9 mouse cellular contexts compared by ENCODE assay signal in genomic region chr9:122225309-122225708, GRCm38 (mm10).
DNase-seq lines count a peak whose midpoint lies in the region; ATAC-seq and TF ChIP-seq lines count a peak whose summit lies in the region.
"Had no signal": no experiment of that assay in that cellular context is flagged by ENCODE, and none has a peak within 500 bp of the region (broad histone marks: within the 10 kb centered on the region; RNA-seq: fewer than 3 reads in every experiment).

No protein-coding gene starts in this region.

- H3K4me1 ChIP-seq in liver, embryonic 14.5 days (replicated peaks; ENCODE audit: control insufficient read depth in 2 of 2, insufficient read depth in 2 of 2, low read length in 1 of 2) = no peaks in the 10 kb centered on the region; a peak in 1 of 4 replicates
- no peaks in the 10 kb centered on the region for H3K4me1 ChIP-seq in liver, embryonic 11.5 days (replicated peaks; ENCODE audit: control insufficient read depth, insufficient read depth, low read length)
- H3K4me1 ChIP-seq in embryonic facial prominence, embryonic 14.5 days (ENCODE audit: control insufficient read depth, insufficient read depth, low read length) = no peaks in the 10 kb centered on the region
- H3K4me1 ChIP-seq in hindbrain, postnatal 0 days (ENCODE audit: insufficient read depth, low read length) = peaks cover 5% of the 10 kb centered on the region; the same call in 1 of the 2 replicates

- ATAC-seq in liver, embryonic 14.5 days (ENCODE audit: insufficient read depth) = no peak
- no peak for ATAC-seq in liver, embryonic 11.5 days (replicated peaks; ENCODE audit: low FRiP score)
- ATAC-seq in embryonic facial prominence, embryonic 14.5 days (ENCODE audit: low read depth) = peak; percentile 57; the same call in 1 of the 2 replicates
- ATAC-seq in hindbrain, postnatal 0 days = peak; percentile 57
- peak; percentile 65 for ATAC-seq in megakaryocyte, adult 5-6 weeks (ENCODE audit: poor library complexity, severe bottlenecking)

- H3K4me2 ChIP-seq in liver, embryonic 14.5 days (ENCODE audit: low read depth) = no peak overlapping the region
- H3K4me2 ChIP-seq in liver, embryonic 11.5 days = no peak overlapping the region
- H3K4me2 ChIP-seq in embryonic facial prominence, embryonic 14.5 days (ENCODE audit: low read depth, low read length) = no peak overlapping the region
- H3K4me2 ChIP-seq in hindbrain, postnatal 0 days (ENCODE audit: low read depth, low read length) = no peak overlapping the region

- peak; percentile 76 for TF ChIP-seq CTCF in liver, embryonic 14.5 days (IDR thresholded peaks at IDR 0.05; ENCODE audit: low read depth)
- TF ChIP-seq CTCF in hindbrain, postnatal 0 days (IDR thresholded peaks at IDR 0.05; ENCODE audit: low read depth) = peak; percentile 81

- H3K4me3 ChIP-seq in liver, embryonic 14.5 days (ENCODE audit: insufficient read depth in 1 of 2, low read depth in 2 of 2, low read length in 2 of 2) = no peak overlapping the region
- H3K4me3 ChIP-seq in liver, embryonic 11.5 days (ENCODE audit: low read depth, low read length) = no peak overlapping the region
- no peak overlapping the region for H3K4me3 ChIP-seq in embryonic facial prominence, embryonic 14.5 days (ENCODE audit: low read depth, low read length)
- no peak overlapping the region for H3K4me3 ChIP-seq in hindbrain, postnatal 0 days (ENCODE audit: low read length)
- H3K4me3 ChIP-seq: erythroblast, embryonic 14.5 days had no signal

- H3K36me3 ChIP-seq in liver, embryonic 14.5 days (replicated peaks; ENCODE audit: control insufficient read depth, insufficient read depth, low read depth) = no peaks in the 10 kb centered on the region
- no peaks in the 10 kb centered on the region for H3K36me3 ChIP-seq in liver, embryonic 11.5 days (ENCODE audit: control insufficient read depth, insufficient read depth, low read length)
- H3K36me3 ChIP-seq in embryonic facial prominence, embryonic 14.5 days (ENCODE audit: control insufficient read depth, insufficient read depth, low read length) = no peaks in the 10 kb centered on the region
- H3K36me3 ChIP-seq in hindbrain, postnatal 0 days (ENCODE audit: insufficient read depth, low read length) = no peaks in the 10 kb centered on the region

- H3K27ac ChIP-seq in liver, embryonic 14.5 days = no peak overlapping the region
- no peak overlapping the region for H3K27ac ChIP-seq in liver, embryonic 11.5 days (ENCODE audit: low read depth, low read length)
- H3K27ac ChIP-seq in embryonic facial prominence, embryonic 14.5 days (replicated peaks; ENCODE audit: low read depth, low read length) = no peak overlapping the region
- no peak overlapping the region for H3K27ac ChIP-seq in hindbrain, postnatal 0 days

- DNase-seq in liver, embryonic 14.5 days (ENCODE audit: low read depth in 3 of 3, low spot score in 3 of 3) = peak in 2 of 3 experiments; percentile 4 to 13
- no peak for DNase-seq in liver, embryonic 11.5 days (ENCODE audit: low spot score)
- peak; percentile 70 for DNase-seq in ZHBTc4 (ENCODE audit: low read depth, low spot score)
- peak; percentile 72 for DNase-seq in embryonic facial prominence, embryonic 14.5 days (ENCODE audit: low spot score)
- peak; percentile 84 for DNase-seq in hindbrain, postnatal 0 days (ENCODE audit: low spot score)
- peak; percentile 43 for DNase-seq in thymus, postnatal 4 days
- no peak for DNase-seq in urinary bladder, adult 2 months (ENCODE audit: low spot score)

- no peaks in the 10 kb centered on the region for H3K9me3 ChIP-seq in liver, embryonic 14.5 days (ENCODE audit: control insufficient read depth, low read length)
- no peaks in the 10 kb centered on the region for H3K9me3 ChIP-seq in liver, embryonic 11.5 days (ENCODE audit: control insufficient read depth, low read length)
- no peaks in the 10 kb centered on the region for H3K9me3 ChIP-seq in embryonic facial prominence, embryonic 14.5 days (ENCODE audit: control insufficient read depth, low read length)
- H3K9me3 ChIP-seq in hindbrain, postnatal 0 days (ENCODE audit: low read length) = no peaks in the 10 kb centered on the region

- WGBS in liver, embryonic 14.5 days (ENCODE audit: insufficient replicate concordance) = 45% methylated on average over 7 of the region's 7 CpGs
- 43% methylated on average over 7 of the region's 7 CpGs for WGBS in liver, embryonic 11.5 days
- WGBS in embryonic facial prominence, embryonic 14.5 days = 51% methylated on average over 7 of the region's 7 CpGs
- 41% methylated on average over 7 of the region's 7 CpGs for WGBS in hindbrain, postnatal 0 days

- H3K27me3 ChIP-seq in liver, embryonic 14.5 days (ENCODE audit: control insufficient read depth, insufficient read depth, low read length) = no peaks in the 10 kb centered on the region
- H3K27me3 ChIP-seq in liver, embryonic 11.5 days (replicated peaks; ENCODE audit: control insufficient read depth, insufficient read depth, low read length) = no peaks in the 10 kb centered on the region
- H3K27me3 ChIP-seq in embryonic facial prominence, embryonic 14.5 days (replicated peaks; ENCODE audit: control insufficient read depth, insufficient read depth, low read length) = no peaks in the 10 kb centered on the region
- H3K27me3 ChIP-seq in hindbrain, postnatal 0 days (ENCODE audit: insufficient read depth, low read length) = no peaks in the 10 kb centered on the region

- no peak overlapping the region for H3K9ac ChIP-seq in liver, embryonic 14.5 days (replicated peaks)
- no peak overlapping the region for H3K9ac ChIP-seq in liver, embryonic 11.5 days (ENCODE audit: low read depth, low read length)
- H3K9ac ChIP-seq in embryonic facial prominence, embryonic 14.5 days (ENCODE audit: low read depth, low read length) = no peak overlapping the region
- H3K9ac ChIP-seq in hindbrain, postnatal 0 days (replicated peaks; ENCODE audit: low read length) = no peak overlapping the region

- TF ChIP-seq EP300 in liver, embryonic 14.5 days (IDR thresholded peaks at IDR 0.05; ENCODE audit: low read depth) = no peak

Comparison
In these comparisons a context has a peak if more than half of its experiments do, and no peak if none do; other contexts are left out.
1. DNase-seq: peak in liver, embryonic 14.5 days (2 of 3), ZHBTc4 (single experiment), embryonic facial prominence, embryonic 14.5 days (single experiment), hindbrain, postnatal 0 days (single experiment) and thymus, postnatal 4 days (single experiment); none in liver, embryonic 11.5 days (single experiment) and urinary bladder, adult 2 months (single experiment).
2. ATAC-seq: peak in embryonic facial prominence, embryonic 14.5 days (single experiment), hindbrain, postnatal 0 days (single experiment) and megakaryocyte, adult 5-6 weeks (single experiment); none in liver, embryonic 14.5 days (single experiment) and liver, embryonic 11.5 days (single experiment).